Mouse (Mus musculus): ENCODE results near the gene Kmo.

Kmo gene

GRCm38 (mm10) chr1:175699796-175700195 lies 79.6 kb downstream of the Kmo start:
- DNase-seq = no peak

GRCm38 (mm10) chr1:175701145-175701544 lies 81.0 kb downstream of the Kmo start:
- no peak for DNase-seq

GRCm38 (mm10) chr1:175707599-175707998 lies 87.4 kb downstream of the Kmo start:
- DNase-seq = no peak

DNA sequence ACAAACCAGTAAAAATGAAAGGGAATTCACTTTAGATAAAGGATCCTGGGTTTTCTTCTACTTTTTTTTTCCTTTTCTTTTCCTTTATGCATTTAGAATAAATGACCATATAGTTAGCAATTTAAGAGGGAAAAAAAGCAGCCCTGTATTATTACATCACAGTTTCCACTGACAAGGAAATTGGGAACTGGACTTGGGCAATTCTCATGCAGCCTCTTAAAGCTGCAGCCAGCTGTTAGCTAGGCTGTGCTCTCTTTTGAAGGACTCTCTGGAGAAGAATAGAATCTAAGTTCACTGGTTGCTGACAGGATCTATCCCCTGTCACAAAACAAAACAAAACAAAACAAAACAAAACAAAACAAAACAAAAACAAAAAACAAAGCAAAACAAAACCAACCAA lies 87.8 kb downstream of the Kmo start:
- no peak for DNase-seq

Measured in cerebellum, postnatal 14 days (tissue).